Mouse (Mus musculus) heart, postnatal 4 days (tissue): ENCODE measurements around the gene Susd4. TPM values are rescaled to one million over a fixed set of nuclear protein-coding genes. Genes with fewer than 3 reads are reported as not detected.

Source experiments
- DNase-seq: peaks from one replicate; pipeline ENCODE4 v3.0.0; 2021
- total RNA-seq, 2 experiments: library from RNA; stranded (reverse); gene quantifications; 2 replicates each; pipeline ENCODE4 v1.2.3; 2021

Gene Susd4
- total RNA-seq, 2 experiments from 2014 or later = 1.2 to 1.8 TPM

DNA sequence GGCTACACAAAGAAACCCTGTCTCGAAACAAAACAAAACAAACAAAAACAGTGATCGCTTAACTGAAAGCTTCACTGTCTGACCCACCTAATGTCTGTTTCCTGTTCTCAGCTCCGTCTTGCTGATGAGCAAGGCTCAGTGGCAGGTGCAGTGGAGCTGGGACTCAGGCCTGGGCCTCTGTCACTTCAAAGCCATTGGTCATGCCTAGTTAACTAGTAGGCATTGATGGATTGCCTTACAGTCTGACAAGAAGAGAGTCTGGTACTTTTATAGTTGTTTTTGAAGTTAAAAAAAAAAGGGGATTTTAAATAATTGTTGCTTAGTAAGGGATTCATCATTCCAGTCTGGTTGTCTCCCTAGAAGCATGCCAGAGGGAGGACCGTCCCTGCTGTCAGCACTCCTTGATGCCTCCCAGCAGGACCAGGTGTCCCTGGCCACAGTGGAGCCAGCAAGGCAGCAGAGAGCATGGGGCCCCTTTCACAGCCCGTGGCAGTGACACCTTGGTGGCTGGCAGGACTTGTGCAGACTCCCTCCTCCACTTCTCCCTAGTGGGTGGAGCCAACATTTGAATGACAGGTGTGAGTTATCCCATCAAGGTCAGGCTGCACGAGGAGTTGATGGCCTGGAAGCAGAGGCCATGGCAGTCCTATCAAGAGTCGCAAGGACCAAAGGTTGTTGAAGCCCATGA, 98.2 kb downstream of the Susd4 start:
- DNase-seq = no peak

- DNase-seq = no peak
Observed at GRCm38 (mm10) chr1:182863396-182863795, 99.7 kb downstream of the Susd4 start.

- DNase-seq = no peak
Observed at GRCm38 (mm10) chr1:182867886-182868285, 104.2 kb downstream of the Susd4 start.

- peak; percentile 60 for DNase-seq
Observed at GRCm38 (mm10) chr1:182868432-182869113, 104.9 kb downstream of the Susd4 start.

GRCm38 (mm10) chr1:182869114-182869456, 105.4 kb downstream of the Susd4 start:
- no peak for DNase-seq

DNA sequence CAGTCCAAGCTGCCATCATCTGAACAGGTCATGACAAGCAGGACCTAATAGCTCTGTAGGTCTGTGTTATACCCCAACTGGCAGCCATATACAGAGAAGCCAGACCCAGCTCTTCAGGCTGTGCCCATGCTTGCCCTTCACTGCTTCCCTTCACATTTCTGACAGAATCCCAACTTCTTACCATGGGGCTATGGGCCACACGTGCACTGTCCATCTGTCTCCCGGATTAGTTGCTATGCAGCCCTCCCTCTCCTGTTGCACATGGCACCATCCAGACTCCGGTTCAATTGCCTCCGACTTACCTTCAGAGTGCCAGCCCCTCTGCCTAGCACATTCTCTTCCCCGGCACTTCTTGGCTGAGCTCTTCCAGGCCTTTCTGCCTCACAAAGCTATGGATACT, 114.5 kb downstream of the Susd4 start:
- DNase-seq = no peak

DNA sequence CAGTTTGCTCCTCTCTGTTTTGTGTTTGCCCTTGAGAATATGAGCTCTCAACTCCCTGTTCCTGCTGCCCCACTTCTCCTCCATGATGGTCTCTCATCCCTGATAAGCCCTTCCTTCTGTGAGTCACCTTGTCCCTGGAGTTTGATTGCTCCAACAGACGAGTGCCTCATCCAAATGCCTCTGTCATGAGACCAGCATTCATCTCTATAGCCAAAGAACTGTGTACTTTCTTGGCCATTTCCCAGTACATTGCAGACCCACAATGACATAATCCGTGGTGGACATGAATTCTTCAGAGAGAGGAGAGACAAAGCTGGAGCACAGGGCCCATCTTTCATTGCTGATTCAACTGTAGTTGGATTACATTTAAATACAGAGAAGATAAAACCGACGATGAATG, 115.1 kb downstream of the Susd4 start:
- DNase-seq = no peak

DNA sequence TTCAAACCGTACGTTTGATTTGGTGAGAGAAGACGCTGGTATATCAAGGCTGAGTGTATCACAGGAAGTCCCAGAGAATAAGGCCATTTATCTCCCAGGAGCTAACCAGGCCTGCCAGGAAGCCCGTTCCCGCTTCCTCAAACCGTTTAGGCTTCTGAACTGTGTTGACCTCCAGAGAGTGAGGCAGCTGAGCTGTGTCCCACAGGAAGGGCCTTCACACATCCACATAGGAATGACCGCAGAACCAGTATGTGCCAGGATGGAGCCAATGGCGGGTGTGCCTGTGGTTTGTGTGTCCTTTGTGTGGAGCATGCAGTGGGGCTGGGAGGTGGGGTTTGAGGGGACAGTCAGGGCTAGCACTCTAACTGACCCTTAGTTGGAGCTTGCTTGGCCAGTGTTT, 117.6 kb downstream of the Susd4 start:
- DNase-seq = no peak

DNA sequence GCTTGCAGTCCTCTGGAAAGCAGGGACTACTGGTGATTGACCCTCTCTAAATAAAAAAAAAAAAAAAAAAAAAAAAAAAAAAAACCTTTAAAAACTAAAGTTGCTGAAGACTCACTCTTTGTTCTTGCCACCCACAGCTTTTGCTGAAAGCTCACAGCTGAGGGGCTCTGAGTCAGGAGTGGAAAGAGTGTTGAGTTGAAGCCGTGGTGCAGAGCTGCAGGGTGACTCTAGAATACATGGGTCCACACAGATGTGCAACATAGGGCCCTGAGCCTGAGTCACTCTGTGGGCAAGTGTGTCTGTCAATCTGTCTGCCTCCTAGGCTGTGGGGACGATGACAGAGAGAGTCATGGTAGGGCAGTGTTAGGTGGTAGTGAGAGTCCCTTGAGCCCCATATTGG, 119.0 kb downstream of the Susd4 start:
- no peak for DNase-seq

- peak; percentile 81 for DNase-seq
Observed at GRCm38 (mm10) chr1:182895698-182896097, 132.0 kb downstream of the Susd4 start.

- DNase-seq = no peak
Observed at GRCm38 (mm10) chr1:182897071-182897470, 133.4 kb downstream of the Susd4 start.

- DNase-seq = no peak
Observed at GRCm38 (mm10) chr1:182897506-182898138, 134.0 kb downstream of the Susd4 start.

GRCm38 (mm10) chr1:182902095-182902494, 138.4 kb downstream of the Susd4 start:
- no peak for DNase-seq

- DNase-seq = no peak
Observed at GRCm38 (mm10) chr1:182902906-182903305, 139.2 kb downstream of the Susd4 start.

DNA sequence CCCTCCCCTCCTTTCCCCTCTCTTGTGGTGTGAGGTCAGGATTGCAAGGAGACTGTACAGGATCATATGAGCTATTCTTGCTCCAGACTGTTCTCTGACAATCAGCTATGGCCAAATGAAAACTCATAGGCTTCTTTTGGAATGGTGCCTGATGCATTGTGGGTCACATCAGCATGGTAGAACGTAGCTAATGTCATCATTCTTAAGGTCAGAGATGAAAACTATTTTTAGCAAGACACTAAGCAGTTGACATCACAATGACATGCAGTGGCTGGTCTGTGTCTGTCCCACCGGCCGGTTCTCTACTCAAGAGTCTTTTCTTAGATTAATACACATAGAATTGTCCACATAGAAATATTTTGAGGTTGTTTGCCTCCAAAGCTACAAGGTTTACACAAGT, 142.0 kb downstream of the Susd4 start:
- DNase-seq = peak; percentile 11

GRCm38 (mm10) chr1:182908050-182909036, 144.7 kb downstream of the Susd4 start:
- peak; percentile 96 for DNase-seq

DNA sequence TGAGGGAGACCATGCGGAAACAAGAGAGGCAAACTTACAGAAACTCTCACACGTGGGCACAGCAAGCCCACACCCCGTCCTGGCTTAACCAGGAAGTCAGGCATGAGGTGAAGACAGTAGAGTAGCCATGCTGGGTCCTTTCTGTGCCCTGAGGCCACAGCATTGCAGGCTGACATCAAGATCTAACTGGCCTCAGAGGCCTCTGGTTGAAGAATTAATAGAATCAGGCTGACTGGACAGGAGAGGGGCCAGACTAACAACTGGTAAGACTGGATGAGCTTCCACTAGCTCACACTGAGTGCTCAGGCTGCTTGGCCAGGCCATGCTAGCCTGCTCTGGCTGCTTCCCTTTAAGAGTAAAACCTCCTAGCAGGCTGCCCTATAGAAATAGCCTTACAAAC, 145.4 kb downstream of the Susd4 start:
- no peak for DNase-seq

DNA sequence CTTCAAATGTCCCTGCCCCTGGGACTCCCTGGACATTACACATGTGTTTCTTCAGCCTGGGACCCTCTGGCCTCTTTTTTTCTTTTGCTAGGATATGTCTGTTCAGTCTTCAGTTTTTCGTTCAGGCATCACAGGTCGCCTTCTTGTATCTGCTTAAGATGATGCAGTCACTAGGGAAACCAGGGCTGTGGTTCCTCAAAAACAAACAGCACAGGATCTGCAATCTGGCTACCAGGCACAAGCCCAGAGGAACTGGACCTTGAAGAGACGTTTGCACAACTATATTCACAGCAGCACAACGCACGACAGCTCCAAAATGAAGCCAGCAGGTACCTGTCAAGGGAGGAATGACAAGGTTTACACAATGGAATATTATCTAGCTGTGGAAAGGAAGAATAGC, 145.9 kb downstream of the Susd4 start:
- DNase-seq = no peak

GRCm38 (mm10) chr1:182912591-182912990, 148.9 kb downstream of the Susd4 start:
- no peak for DNase-seq

DNA sequence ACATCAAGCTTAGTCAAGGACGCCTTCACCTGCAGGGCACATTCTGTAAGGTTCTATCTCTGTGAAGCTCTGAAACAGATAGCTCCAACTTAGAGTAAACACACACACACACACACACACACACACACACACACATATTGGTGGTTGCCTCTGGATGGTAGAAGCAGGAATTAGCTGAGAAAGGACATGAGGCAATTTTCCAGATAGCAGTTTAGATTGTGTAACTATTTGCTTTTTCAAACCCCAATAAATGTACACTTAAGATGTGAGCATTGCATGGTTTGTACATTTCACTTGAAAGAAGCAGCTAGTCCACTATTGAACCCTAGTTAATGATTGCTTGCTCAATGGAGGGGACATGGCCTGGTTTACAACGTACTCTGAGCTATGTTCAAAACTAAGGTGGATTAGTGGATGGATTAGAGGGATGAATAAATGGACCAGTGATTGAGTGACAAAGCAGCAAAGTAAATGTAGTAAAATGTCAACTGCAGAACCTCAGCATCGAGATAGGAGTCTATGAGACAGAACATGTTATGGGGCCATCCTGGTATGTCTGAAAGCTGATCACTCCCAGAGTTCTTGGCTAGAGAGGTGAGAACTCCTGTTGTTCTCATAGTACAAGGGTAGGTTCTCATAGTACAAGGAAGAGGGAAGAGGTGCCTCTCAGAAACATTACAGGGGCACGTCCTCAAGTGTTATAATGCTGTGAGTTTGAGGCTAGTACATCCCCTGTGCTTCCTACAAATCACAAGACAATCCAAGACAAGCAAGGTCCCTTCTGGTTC, 150.7 kb downstream of the Susd4 start:
- DNase-seq = no peak

GRCm38 (mm10) chr1:182916166-182916565, 152.5 kb downstream of the Susd4 start:
- no peak for DNase-seq
